Mouse (Mus musculus) ES-Bruce4 (cell line): ENCODE measurements around the gene Nlrp3. TPM values are rescaled to one million over a fixed set of nuclear protein-coding genes. Genes with fewer than 3 reads are reported as not detected.

ENCODE experiments used
- H3K27ac ChIP-seq: 2 replicates; pipeline ENCODE4 v1.5.1; 2012; ENCODE audit warnings: low read length, inconsistent platforms; ENCODE audit not compliant: insufficient read depth
- H3K27me3 ChIP-seq: 2 replicates; pipeline ENCODE4 v1.6.1; 2012; ENCODE audit warnings: mild to moderate bottlenecking, low read length, inconsistent platforms; ENCODE audit not compliant: control insufficient read depth, poor library complexity, insufficient read depth, severe bottlenecking
- H3K36me3 ChIP-seq: 2 replicates; pipeline ENCODE4 v1.6.1; 2012; ENCODE audit warnings: inconsistent platforms, mild to moderate bottlenecking, low read length, moderate library complexity; ENCODE audit not compliant: control insufficient read depth, poor library complexity, insufficient read depth, severe bottlenecking
- H3K4me1 ChIP-seq: one replicate; pipeline ENCODE4 v1.8.1; 2011; ENCODE audit warnings: low read length; ENCODE audit not compliant: control insufficient read depth, insufficient read depth
- H3K4me3 ChIP-seq: 2 replicates; pipeline ENCODE4 v1.5.1; 2011; ENCODE audit warnings: low read depth, mild to moderate bottlenecking, low read length
- H3K9ac ChIP-seq: 2 replicates; pipeline ENCODE4 v1.6.1; 2012; ENCODE audit warnings: low read depth, mild to moderate bottlenecking, inconsistent platforms; ENCODE audit not compliant: poor library complexity, severe bottlenecking
- H3K9me3 ChIP-seq: replicated peaks from 2 replicates; pipeline ENCODE4 v1.6.1; 2012; ENCODE audit warnings: mild to moderate bottlenecking, low read length, inconsistent platforms; ENCODE audit not compliant: control insufficient read depth, poor library complexity, insufficient read depth, severe bottlenecking
- CTCF ChIP-seq: IDR thresholded peaks from one replicate; pipeline ENCODE4 v1.8.1; 2011; ENCODE audit warnings: low read depth, low read length
- EP300 ChIP-seq: IDR thresholded peaks from 2 replicates; pipeline ENCODE4 v1.6.1; 2011; ENCODE audit warnings: low read depth, low read length; ENCODE audit not compliant: insufficient read depth
- POLR2A ChIP-seq: IDR thresholded peaks from one replicate; pipeline ENCODE4 v1.8.1; 2011; ENCODE audit warnings: low read length; ENCODE audit not compliant: insufficient read depth
- polyA plus RNA-seq: library from polyadenylated mRNA; stranded (reverse); fragments of >200 nt; gene quantifications from 2 replicates; pipeline ENCODE4 v1.2.4, GENCODE M21; 2011; ENCODE audit warnings: low read depth; ENCODE audit not compliant: missing spikeins, insufficient read depth, insufficient read length

The Nlrp3 gene
- polyA plus RNA-seq, 1 experiment = not detected

DNA sequence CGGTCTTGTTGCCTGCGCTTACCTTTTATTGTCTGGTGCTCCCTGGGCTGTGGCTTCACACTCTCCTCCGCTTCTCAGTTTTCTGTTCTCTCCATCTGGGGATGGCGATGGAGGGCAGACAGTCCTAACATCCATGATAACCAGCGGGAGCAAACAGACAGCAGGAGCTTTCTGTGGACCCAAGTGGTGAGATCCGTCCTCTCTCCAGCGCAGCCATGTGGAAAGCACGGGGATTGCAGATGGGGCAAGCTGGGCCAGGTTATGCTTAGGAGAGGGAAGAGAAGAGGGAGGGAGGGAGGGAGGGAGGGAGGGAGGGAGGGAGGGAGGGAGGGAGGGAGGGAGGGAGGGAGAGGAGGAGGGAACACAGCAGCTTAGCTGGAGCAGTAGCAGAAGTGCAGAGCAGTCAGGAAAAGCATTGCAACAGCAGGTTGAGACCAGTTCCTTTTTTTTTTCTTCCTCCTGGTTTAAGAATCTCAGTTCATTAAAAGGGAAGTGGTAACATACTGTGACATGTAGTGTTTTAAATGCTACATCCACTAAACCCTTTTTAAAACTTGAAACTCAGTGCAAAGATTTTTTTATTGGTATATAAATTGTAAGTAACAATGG is 14.8 kb upstream of the Nlrp3 start, which contains the start of gene Zkscan17:
TSS of gene Zkscan17 (minus strand) at position 280 of the 609 bp plus-strand sequence.
- Histone ChIP-seq H3K9ac (peak within 1 kb of the TSS; percentile 41; the same call in 1 of the 2 replicates), H3K9me3 (peaks cover 4% of the 10 kb centered on the region; the same call in 1 of the 2 replicates), H3K27me3 (no peaks in the 10 kb centered on the region), H3K36me3 (no peaks in the 10 kb centered on the region), H3K27ac (no peak within 1 kb of the TSS), H3K4me1 (no peaks in the 10 kb centered on the region), H3K4me3 (peak within 1 kb of the TSS; percentile 47)
- TF ChIP-seq POLR2A (no peak), CTCF (peak; percentile 49), EP300 (no peak)

DNA sequence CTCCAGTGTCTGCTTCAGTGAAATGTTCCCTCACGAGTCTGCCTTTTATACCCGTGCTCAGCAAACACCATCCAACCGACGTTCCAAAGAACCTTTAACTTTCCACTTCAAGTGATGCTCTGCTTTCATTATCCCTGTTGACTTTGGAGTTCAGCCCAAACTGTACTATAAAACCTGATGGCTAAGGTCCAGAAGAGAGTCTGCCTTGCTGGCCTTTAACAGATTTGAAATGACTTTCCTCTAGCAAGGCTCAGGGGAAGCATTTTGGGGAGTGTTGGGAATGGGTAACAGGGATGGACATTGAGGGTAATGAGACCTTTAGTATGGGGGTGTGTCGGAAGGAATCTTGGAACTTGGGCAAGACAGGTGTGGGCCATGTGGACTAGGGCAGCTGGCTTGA is 11.1 kb upstream of the Nlrp3 start:
- Histone ChIP-seq H3K36me3 (no peaks in the 10 kb centered on the region), H3K27me3 (no peaks in the 10 kb centered on the region), H3K4me3 (no peak overlapping the region), H3K27ac (no peak overlapping the region), H3K9ac (no peak overlapping the region), H3K4me1 (no peaks in the 10 kb centered on the region), H3K9me3 (no peaks in the 10 kb centered on the region)
- TF ChIP-seq POLR2A (no peak), CTCF (no peak), EP300 (no peak)

DNA sequence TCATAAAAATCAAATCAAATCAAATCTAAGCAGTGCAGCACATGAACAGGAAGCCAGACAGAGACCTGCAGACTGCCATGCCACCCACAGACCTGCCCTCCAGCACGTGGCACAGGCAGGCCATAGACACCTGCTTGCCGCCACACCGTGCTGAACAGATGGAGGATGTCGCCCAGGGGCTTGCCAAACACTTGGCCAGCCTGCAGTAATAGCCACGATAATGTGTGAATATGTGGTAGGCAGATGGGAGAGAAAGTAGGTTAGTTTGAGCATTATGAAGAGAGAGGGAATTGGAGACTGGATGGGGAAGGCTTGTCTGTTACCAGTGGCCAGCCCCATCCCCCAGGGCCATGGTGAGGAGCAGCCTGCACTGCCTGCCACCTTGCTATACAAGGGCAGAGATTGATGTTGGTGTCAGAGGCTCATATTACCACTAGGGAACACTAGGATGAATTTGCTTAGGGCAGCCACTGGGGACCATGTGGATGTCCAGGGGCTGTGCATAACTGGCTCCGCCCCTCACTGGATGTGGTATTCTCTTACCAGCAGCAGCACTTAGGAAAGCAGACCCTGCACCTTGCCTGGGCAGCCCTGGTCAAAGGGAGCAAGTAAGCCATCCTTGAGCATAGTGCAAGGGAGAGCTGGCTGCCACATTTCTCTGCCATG is 10.4 kb upstream of the Nlrp3 start:
- H3K36me3 ChIP-seq = no peaks in the 10 kb centered on the region
- H3K4me1 ChIP-seq = no peaks in the 10 kb centered on the region
- no peak overlapping the region for H3K27ac ChIP-seq
- no peak overlapping the region for H3K9ac ChIP-seq
- no peaks in the 10 kb centered on the region for H3K9me3 ChIP-seq
- TF ChIP-seq EP300 (no peak), POLR2A (no peak), CTCF (no peak)
- no peak overlapping the region for H3K4me3 ChIP-seq
- H3K27me3 ChIP-seq = no peaks in the 10 kb centered on the region

DNA sequence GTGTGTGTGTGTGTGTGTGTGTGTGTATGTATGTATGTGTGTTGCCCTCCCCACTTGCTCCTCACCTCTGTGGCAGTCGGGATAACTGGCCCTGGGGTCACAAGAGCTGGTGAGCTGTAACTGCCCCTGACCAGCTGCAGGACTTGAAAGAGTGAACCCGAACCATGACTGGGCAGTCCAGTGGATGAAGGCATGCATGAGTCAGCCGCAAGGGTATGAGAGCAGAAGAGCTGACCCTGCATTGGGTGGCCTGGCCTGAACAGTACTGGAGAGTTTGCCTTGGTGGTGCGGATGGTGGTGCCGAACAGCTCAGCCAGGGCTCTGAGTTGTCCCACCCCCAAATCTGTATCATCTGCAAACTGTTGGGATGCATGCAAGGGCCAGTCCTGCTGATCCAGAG is 9.8 kb upstream of the Nlrp3 start:
- H3K27ac ChIP-seq = no peak overlapping the region
- no peaks in the 10 kb centered on the region for H3K36me3 ChIP-seq
- no peak overlapping the region for H3K4me3 ChIP-seq
- TF ChIP-seq CTCF = no peak
- no peak for TF ChIP-seq EP300
- TF ChIP-seq POLR2A = no peak
- no peaks in the 10 kb centered on the region for H3K4me1 ChIP-seq
- H3K9ac ChIP-seq = no peak overlapping the region
- no peaks in the 10 kb centered on the region for H3K27me3 ChIP-seq
- H3K9me3 ChIP-seq = no peaks in the 10 kb centered on the region

DNA sequence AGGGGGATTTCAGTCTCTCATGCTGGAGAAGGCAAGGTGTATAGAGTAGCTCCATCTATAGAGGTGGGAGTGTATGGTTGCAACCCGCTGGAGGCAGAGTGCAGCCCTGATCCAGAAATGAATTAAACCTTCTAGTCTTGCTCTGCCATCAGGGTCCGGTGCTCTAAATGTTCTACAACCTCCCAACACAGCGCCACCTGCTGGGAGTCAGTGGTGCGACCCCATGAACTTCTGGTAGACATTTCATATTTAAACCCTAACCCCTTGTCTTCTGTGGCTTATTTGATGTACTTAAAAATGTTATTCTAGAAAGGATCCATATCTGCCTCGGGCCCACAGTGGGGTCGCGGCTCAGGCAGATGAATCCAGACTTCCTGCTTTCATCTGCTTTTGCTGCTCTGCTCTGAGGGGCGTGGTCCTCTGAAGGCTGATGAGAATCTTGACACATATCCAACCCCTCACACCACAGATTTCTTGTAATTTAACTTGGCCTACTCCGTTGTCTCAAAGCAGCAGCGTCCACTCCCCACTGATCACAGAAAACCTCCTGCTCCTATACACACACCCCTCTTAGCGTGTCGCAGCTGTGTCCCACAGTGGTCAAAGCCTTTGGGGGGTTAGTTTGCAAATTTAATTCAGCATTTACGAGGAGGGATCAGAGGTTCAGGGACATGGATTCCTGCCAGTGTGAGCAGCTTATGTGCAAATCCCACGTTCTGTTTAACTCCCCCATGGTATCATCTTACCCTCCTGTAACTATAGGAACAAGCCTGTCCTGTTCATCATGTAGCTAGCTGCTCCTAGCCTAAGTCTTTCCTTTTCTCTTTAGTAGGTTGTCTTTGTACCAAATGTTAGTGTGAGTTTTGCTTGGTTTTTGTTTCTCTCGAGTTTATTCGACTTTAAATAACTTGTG is 3.9 kb upstream of the Nlrp3 start:
- Histone ChIP-seq H3K9me3 (no peaks in the 10 kb centered on the region), H3K4me3 (no peak overlapping the region), H3K27me3 (no peaks in the 10 kb centered on the region), H3K36me3 (no peaks in the 10 kb centered on the region), H3K9ac (no peak overlapping the region), H3K4me1 (no peaks in the 10 kb centered on the region), H3K27ac (no peak overlapping the region)
- peak; percentile 77 for TF ChIP-seq CTCF
- no peak for TF ChIP-seq POLR2A

DNA sequence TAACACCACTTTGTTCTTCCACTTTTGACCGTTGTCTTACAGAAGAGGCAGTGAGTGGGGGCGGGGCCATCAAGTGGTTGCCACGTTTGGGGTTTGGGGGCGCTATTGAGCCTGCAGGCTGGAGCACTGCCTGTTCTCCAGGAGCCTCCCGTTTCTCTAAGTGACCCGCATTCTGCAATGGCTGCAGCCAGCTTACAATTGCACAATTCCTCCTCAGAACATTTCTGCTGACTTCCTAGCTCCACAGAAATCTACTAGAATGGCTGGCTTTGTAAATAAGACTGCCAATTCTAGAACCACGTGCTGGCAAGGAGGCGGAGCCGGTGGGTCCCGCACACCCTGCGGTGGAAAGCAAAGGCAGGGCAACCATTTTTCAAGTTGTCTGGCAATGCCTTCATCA is 3.0 kb upstream of the Nlrp3 start:
- no peaks in the 10 kb centered on the region for H3K27me3 ChIP-seq
- no peaks in the 10 kb centered on the region for H3K4me1 ChIP-seq
- no peaks in the 10 kb centered on the region for H3K9me3 ChIP-seq
- H3K27ac ChIP-seq = no peak overlapping the region
- H3K36me3 ChIP-seq = no peaks in the 10 kb centered on the region
- TF ChIP-seq POLR2A = no peak
- TF ChIP-seq CTCF = peak; percentile 58
- H3K9ac ChIP-seq = no peak overlapping the region
- H3K4me3 ChIP-seq = no peak overlapping the region
